Mouse (Mus musculus) stomach, embryonic 16.5 days (tissue): Measurements from ENCODE around the gene Cldn22. TPM values are rescaled to one million over a fixed set of nuclear protein-coding genes. Genes with fewer than 3 reads are reported as not detected.

ENCODE experiments used
- ATAC-seq: fragments of 200-750 bp; cut with Nextera tagmentation; 2 replicates; pipeline ENCODE4 v1.8.0; 2017; ENCODE audit warnings: moderate number of reproducible peaks, moderate TSS enrichment; ENCODE audit not compliant: insufficient read depth, low FRiP score
- H3K27ac ChIP-seq: fragments of 300-500 bp; sonication (generic); 2 replicates; pipeline ENCODE4 v1.5.1; 2014; ENCODE audit warnings: low read length
- H3K27me3 ChIP-seq: fragments of 300-500 bp; sonication (generic); 2 replicates; pipeline ENCODE4 v1.6.1; 2014; ENCODE audit warnings: low read length, control low read depth, mixed read lengths; ENCODE audit not compliant: control insufficient read depth, insufficient read depth
- H3K36me3 ChIP-seq: fragments of 300-500 bp; sonication (generic); 2 replicates; pipeline ENCODE4 v1.6.1; 2014; ENCODE audit warnings: low read length; ENCODE audit not compliant: control insufficient read depth, insufficient read depth
- H3K4me1 ChIP-seq: fragments of 300-500 bp; sonication (generic); 2 replicates; pipeline ENCODE4 v1.6.1; 2014; ENCODE audit warnings: low read length, control low read depth, mixed read lengths; ENCODE audit not compliant: control insufficient read depth, insufficient read depth
- H3K4me2 ChIP-seq: fragments of 300-500 bp; sonication (generic); 2 replicates; pipeline ENCODE4 v1.6.1; 2014; ENCODE audit warnings: low read depth, low read length, mixed read lengths
- H3K4me3 ChIP-seq: fragments of 300-500 bp; sonication (generic); replicated peaks from 2 replicates; pipeline ENCODE4 v1.5.1; 2014; ENCODE audit warnings: mild to moderate bottlenecking, low read length
- H3K9ac ChIP-seq: fragments of 300-500 bp; sonication (generic); 2 replicates; pipeline ENCODE4 v1.6.1; 2014; ENCODE audit warnings: low read length
- H3K9me3 ChIP-seq: fragments of 300-500 bp; sonication (generic); replicated peaks from 2 replicates; pipeline ENCODE4 v1.6.1; 2016; ENCODE audit warnings: low read length, control low read depth; ENCODE audit not compliant: control insufficient read depth
- WGBS: fragments of 180-500 bp; shearing (Covaris S2); extraction: QIAGEN DNeasy Blood & Tissue Kit; methylation state at CpG from one replicate; pipeline ENCODE4 v1.1.7; 2014; 5-methylcytosine and 5-hydroxymethylcytosine counted together
- polyA plus RNA-seq: library from polyadenylated mRNA; unstranded; fragments of >200 nt; fragmentation: Nextera tagmentation; extraction: Ambion mirVana; gene quantifications from 2 replicates; pipeline ENCODE4 v1.2.1, GENCODE M21; 2015

The Cldn22 gene
- polyA plus RNA-seq, 1 experiment from 2014 or later: not detected

GRCm38 (mm10) chr8:47799438-47799837, 24.8 kb upstream of the Cldn22 start:
- Histone ChIP-seq H3K9me3 (no peaks in the 10 kb centered on the region), H3K4me2 (no peak overlapping the region), H3K27ac (no peak overlapping the region), H3K4me3 (no peak overlapping the region), H3K4me1 (no peaks in the 10 kb centered on the region), H3K36me3 (no peaks in the 10 kb centered on the region), H3K9ac (no peak overlapping the region), H3K27me3 (no peaks in the 10 kb centered on the region)
- 40% methylated on average over 6 of the region's 6 CpGs for WGBS
- no peak for ATAC-seq

GRCm38 (mm10) chr8:47802349-47802748, 21.9 kb upstream of the Cldn22 start:
- no peak overlapping the region for H3K9ac ChIP-seq
- no peak overlapping the region for H3K4me2 ChIP-seq
- ATAC-seq: no peak
- no peaks in the 10 kb centered on the region for H3K9me3 ChIP-seq
- no peaks in the 10 kb centered on the region for H3K27me3 ChIP-seq
- H3K36me3 ChIP-seq: no peaks in the 10 kb centered on the region
- no peak overlapping the region for H3K27ac ChIP-seq
- WGBS: 86% methylated on average over 2 of the region's 2 CpGs
- H3K4me1 ChIP-seq: no peaks in the 10 kb centered on the region
- no peak overlapping the region for H3K4me3 ChIP-seq

GRCm38 (mm10) chr8:47804262-47804661, 20.0 kb upstream of the Cldn22 start:
- Histone ChIP-seq H3K4me3 (no peak overlapping the region), H3K36me3 (no peaks in the 10 kb centered on the region), H3K27ac (no peak overlapping the region), H3K9ac (no peak overlapping the region), H3K4me1 (no peaks in the 10 kb centered on the region), H3K9me3 (no peaks in the 10 kb centered on the region), H3K4me2 (no peak overlapping the region), H3K27me3 (no peaks in the 10 kb centered on the region)
- 80% methylated on average over 1 of the region's 1 CpGs for WGBS
- no peak for ATAC-seq

- Histone ChIP-seq H3K27ac (no peak overlapping the region), H3K27me3 (no peaks in the 10 kb centered on the region), H3K36me3 (no peaks in the 10 kb centered on the region), H3K4me3 (no peak overlapping the region), H3K9me3 (no peaks in the 10 kb centered on the region), H3K4me1 (no peaks in the 10 kb centered on the region), H3K4me2 (no peak overlapping the region), H3K9ac (no peak overlapping the region)
- ATAC-seq: no peak
- WGBS: 79% methylated on average over 14 of the region's 14 CpGs
Observed at GRCm38 (mm10) chr8:47809970-47810665, 14.2 kb upstream of the Cldn22 start.

- WGBS: 74% methylated on average over 7 of the region's 7 CpGs
- ATAC-seq: no peak
- no peaks in the 10 kb centered on the region for H3K4me1 ChIP-seq
Observed at GRCm38 (mm10) chr8:47810666-47811015, 13.6 kb upstream of the Cldn22 start.

GRCm38 (mm10) chr8:47811221-47811620, 13.1 kb upstream of the Cldn22 start:
- Histone ChIP-seq H3K27ac (no peak overlapping the region), H3K4me3 (no peak overlapping the region)

More at GRCm38 (mm10) chr8:47810666-47811015, 13.6 kb upstream of the Cldn22 start:
- H3K27me3 ChIP-seq: no peaks in the 10 kb centered on the region
- H3K36me3 ChIP-seq: no peaks in the 10 kb centered on the region
- no peaks in the 10 kb centered on the region for H3K9me3 ChIP-seq
- H3K4me2 ChIP-seq: no peak overlapping the region
- H3K27ac ChIP-seq: no peak overlapping the region
- no peak overlapping the region for H3K4me3 ChIP-seq
- no peak overlapping the region for H3K9ac ChIP-seq

GRCm38 (mm10) chr8:47819034-47819433, 5.2 kb upstream of the Cldn22 start:
- Histone ChIP-seq H3K9me3 (no peaks in the 10 kb centered on the region), H3K9ac (no peak overlapping the region), H3K4me1 (peaks cover 9% of the 10 kb centered on the region), H3K4me2 (no peak overlapping the region), H3K36me3 (no peaks in the 10 kb centered on the region), H3K4me3 (no peak overlapping the region), H3K27ac (no peak overlapping the region), H3K27me3 (no peaks in the 10 kb centered on the region)
- no peak for ATAC-seq
- WGBS: 82% methylated on average over 8 of the region's 8 CpGs

More at GRCm38 (mm10) chr8:47811221-47811620, 13.1 kb upstream of the Cldn22 start:
- WGBS: 78% methylated on average over 12 of the region's 12 CpGs
- Histone ChIP-seq H3K4me2 (no peak overlapping the region), H3K27me3 (no peaks in the 10 kb centered on the region), H3K9ac (no peak overlapping the region), H3K4me1 (no peaks in the 10 kb centered on the region), H3K36me3 (no peaks in the 10 kb centered on the region), H3K9me3 (no peaks in the 10 kb centered on the region)
- ATAC-seq: no peak

- Histone ChIP-seq H3K4me2 (no peak overlapping the region), H3K9me3 (no peaks in the 10 kb centered on the region), H3K9ac (no peak overlapping the region), H3K27ac (no peak overlapping the region), H3K4me1 (peaks cover 14% of the 10 kb centered on the region), H3K27me3 (no peaks in the 10 kb centered on the region), H3K4me3 (no peak overlapping the region), H3K36me3 (no peaks in the 10 kb centered on the region)
- no peak for ATAC-seq
- WGBS: 84% methylated on average over 20 of the region's 20 CpGs
Observed at GRCm38 (mm10) chr8:47820914-47821772, 3.1 kb upstream of the Cldn22 start.

GRCm38 (mm10) chr8:47821843-47822242, 2.4 kb upstream of the Cldn22 start, which contains the start of gene Cldn24:
Gene Cldn24, plus strand, starts transcription at chr8:47822143.
- Histone ChIP-seq H3K9ac (no peak within 1 kb of the TSS), H3K4me3 (no peak within 1 kb of the TSS), H3K27me3 (no peaks in the 10 kb centered on the region), H3K9me3 (no peaks in the 10 kb centered on the region), H3K4me1 (peaks cover 14% of the 10 kb centered on the region), H3K36me3 (no peaks in the 10 kb centered on the region), H3K4me2 (no peak within 1 kb of the TSS), H3K27ac (no peak within 1 kb of the TSS)
- no peak for ATAC-seq
- 85% methylated on average over 6 of the region's 6 CpGs for WGBS
